Mouse (Mus musculus) liver, adult 2 months (tissue): Measurements from ENCODE around the gene Rapgef2.

Experiments
- CTCF ChIP-seq: fragments of 200-500 bp; IDR thresholded peaks from 2 replicates; pipeline ENCODE4 v1.5.1; 2011; ENCODE audit warnings: low read depth, low read length, control low read depth
- POLR2A ChIP-seq: fragments of 200-500 bp; IDR thresholded peaks from 2 replicates; pipeline ENCODE4 v1.6.1; 2011; ENCODE audit warnings: low read length, control low read depth; ENCODE audit not compliant: insufficient read depth; ENCODE audit errors: extremely low read depth

DNA sequence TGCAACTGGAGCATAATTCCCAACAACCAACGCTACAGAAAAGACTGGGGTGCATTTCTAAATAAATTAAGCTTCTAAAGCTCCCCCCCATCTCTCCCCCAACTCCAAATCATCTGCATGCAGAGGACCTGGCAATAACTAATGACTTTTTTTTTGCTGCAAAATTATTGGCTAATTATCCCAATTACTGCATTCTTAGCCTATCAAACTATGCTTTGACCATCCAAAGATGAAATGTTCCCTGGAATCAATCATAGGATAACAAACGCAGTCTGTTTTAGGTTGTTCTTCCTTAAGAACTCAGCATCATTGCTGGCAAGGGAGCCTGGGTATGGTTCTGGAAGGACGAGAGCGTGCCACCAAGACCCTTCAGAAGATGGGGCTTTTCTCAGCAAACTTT, 22.3 kb upstream of the Rapgef2 start:
- TF ChIP-seq CTCF, result no peak
- TF ChIP-seq POLR2A, result no peak
